8 mouse cellular contexts compared by ENCODE assay signal in genomic region chr9:50768107-50769002, GRCm38 (mm10). TPM values are rescaled to one million over a fixed set of nuclear protein-coding genes. Genes with fewer than 3 reads are reported as not detected.
A peak's percentile ranks its signal among the peaks of the same experiment; 100 is the strongest.
DNase-seq lines count a peak whose midpoint lies in the region; ATAC-seq lines count a peak whose summit lies in the region.

Gene Fdxacb1 (plus strand): TSS chr9:50768236.

- 4% methylated on average over 59 of the region's 59 CpGs for WGBS in heart, embryonic 10.5 days
- WGBS in kidney, embryonic 15.5 days: 3% methylated on average over 59 of the region's 59 CpGs

- peaks cover 13% of the 10 kb centered on the region for H3K4me1 ChIP-seq in heart, embryonic 10.5 days
- peaks cover 21% of the 10 kb centered on the region for H3K4me1 ChIP-seq in kidney, embryonic 15.5 days

- H3K4me2 ChIP-seq in kidney, embryonic 15.5 days: peak within 1 kb of the TSS; percentile 74

- peak; percentile 98 for DNase-seq in B cell, adult 2 months
- DNase-seq in brain, adult 2 months (ENCODE audit: low read depth, low spot score): peak; percentile 100
- DNase-seq in heart, embryonic 10.5 days (ENCODE audit: low spot score): peak; percentile 98
- DNase-seq in liver: peak; percentile 95
- DNase-seq in spleen, postnatal 4 days (ENCODE audit: low spot score in 2 of 2): peak; percentile 95 to 98

- H3K4me3 ChIP-seq in heart, embryonic 10.5 days: peak within 1 kb of the TSS; percentile 66
- peak within 1 kb of the TSS; percentile 60 for H3K4me3 ChIP-seq in kidney, embryonic 15.5 days (replicated peaks)

- H3K27me3 ChIP-seq in heart, embryonic 10.5 days (ENCODE audit: insufficient read depth, poor library complexity, severe bottlenecking): no peaks in the 10 kb centered on the region
- no peaks in the 10 kb centered on the region for H3K27me3 ChIP-seq in kidney, embryonic 15.5 days

- H3K36me3 ChIP-seq in heart, embryonic 10.5 days: peaks cover 11% of the 10 kb centered on the region
- peaks cover 16% of the 10 kb centered on the region for H3K36me3 ChIP-seq in kidney, embryonic 15.5 days

- peak; percentile 93 for ATAC-seq in erythroblast, adult 5-6 weeks (replicated peaks; ENCODE audit: low FRiP score, poor library complexity, severe bottlenecking)
- peak; percentile 98 for ATAC-seq in kidney, embryonic 15.5 days (replicated peaks; ENCODE audit: low FRiP score)
- peak; percentile 95 for ATAC-seq in monocyte, adult 5-6 weeks (replicated peaks; ENCODE audit: insufficient number of reproducible peaks, low FRiP score, low TSS enrichment, poor library complexity, severe bottlenecking)

- H3K9me3 ChIP-seq in heart, embryonic 10.5 days: no peaks in the 10 kb centered on the region
- no peaks in the 10 kb centered on the region for H3K9me3 ChIP-seq in kidney, embryonic 15.5 days (replicated peaks)

- H3K9ac ChIP-seq in kidney, embryonic 15.5 days: peak within 1 kb of the TSS; percentile 51

- H3K27ac ChIP-seq in heart, embryonic 10.5 days: peak within 1 kb of the TSS; percentile 93
- H3K27ac ChIP-seq in kidney, embryonic 15.5 days: peak within 1 kb of the TSS; percentile 95

RNA-seq across cellular contexts. Expression of gene Fdxacb1, which starts in this region (rescaled TPM):
- total RNA-seq in erythroblast, adult 5-6 weeks (2015; ENCODE audit: low replicate concordance): 2.5 and 5.8 TPM in 2 replicates
- total RNA-seq in erythroblast, adult 5-6 weeks (2017; ENCODE audit: low replicate concordance): 2.2 and 3.5 TPM in 2 replicates
- polyA plus RNA-seq in heart, embryonic 10.5 days (2016; fragmentation: Nextera tagmentation; extraction: Ambion mirVana): 10.6 and 12.2 TPM in 2 replicates
- 10.9 and 11.7 TPM in 2 replicates for polyA plus RNA-seq in kidney, embryonic 15.5 days (2015; fragmentation: Nextera tagmentation; extraction: Ambion mirVana)
- total RNA-seq in monocyte, adult 5-6 weeks (2017): 6.5 to 16.5 TPM (median 8.1 TPM) in 3 replicates

Comparison
In these comparisons a context has a peak if more than half of its experiments do, and no peak if none do; other contexts are left out.
1. Peak in every context shown above with its lines: DNase-seq, ATAC-seq, H3K4me3 ChIP-seq and H3K27ac ChIP-seq.